Comparison of ENCODE assay signal across 23 mouse cellular contexts in genomic region chr12:109856336-109856735, GRCm38 (mm10).
DNase-seq lines count a peak whose midpoint lies in the region; ATAC-seq lines count a peak whose summit lies in the region.
"Had no signal": no experiment of that assay in that cellular context is flagged by ENCODE, and none has a peak within 500 bp of the region (broad histone marks: within the 10 kb centered on the region; RNA-seq: fewer than 3 reads in every experiment).

No protein-coding gene starts in this region.

- no peak overlapping the region for H3K9ac ChIP-seq in lung, embryonic 16.5 days (ENCODE audit: low read length)
- H3K9ac ChIP-seq: heart, embryonic 13.5 days; hindbrain, embryonic 12.5 days; liver, embryonic 12.5 days; lung, embryonic 15.5 days; midbrain, embryonic 12.5 days had no signal

- peak; percentile 74 for DNase-seq in heart, adult 11 months
- no peak for DNase-seq in heart, postnatal 4 days
- no peak for DNase-seq in lung, adult 18-20 months
- peak; percentile 77 for DNase-seq in adipocyte (ENCODE audit: low spot score)
- DNase-seq in adrenal gland, postnatal 25 days, result peak; percentile 23
- no peak for DNase-seq in layer of hippocampus, postnatal 36 days
- no peak for DNase-seq in urinary bladder, adult 18-20 months (ENCODE audit: low spot score in 2 of 2)
- DNase-seq: cerebellum, adult 8-10 months; gastrocnemius, postnatal 10 days; heart, postnatal 14 days; kidney, adult 2 months; thymus, postnatal 14 days had no signal

- H3K36me3 ChIP-seq in lung, embryonic 16.5 days (ENCODE audit: control insufficient read depth, insufficient read depth, low read length), result no peaks in the 10 kb centered on the region
- H3K36me3 ChIP-seq: embryonic facial prominence, embryonic 10.5 days; heart, embryonic 13.5 days; hindbrain, embryonic 12.5 days; limb, embryonic 10.5 days; liver, embryonic 12.5 days; lung, embryonic 15.5 days; midbrain, embryonic 12.5 days had no signal

- H3K27me3 ChIP-seq in lung, embryonic 16.5 days (ENCODE audit: control insufficient read depth, insufficient read depth, low read depth, low read length), result no peaks in the 10 kb centered on the region
- H3K27me3 ChIP-seq: heart, embryonic 13.5 days; hindbrain, embryonic 12.5 days; liver, embryonic 12.5 days; lung, embryonic 15.5 days; midbrain, embryonic 12.5 days had no signal

- no peaks in the 10 kb centered on the region for H3K9me3 ChIP-seq in lung, embryonic 16.5 days (ENCODE audit: control insufficient read depth, low read length)
- H3K9me3 ChIP-seq: embryonic facial prominence, embryonic 10.5 days; limb, embryonic 10.5 days; liver, embryonic 12.5 days; lung, embryonic 15.5 days; midbrain, embryonic 12.5 days had no signal

- no peak overlapping the region for H3K27ac ChIP-seq in lung, embryonic 16.5 days (ENCODE audit: low read length)
- H3K27ac ChIP-seq: embryonic facial prominence, embryonic 10.5 days; heart, embryonic 13.5 days; hindbrain, embryonic 12.5 days; kidney, postnatal 0 days; limb, embryonic 10.5 days; liver, embryonic 12.5 days; lung, embryonic 15.5 days; midbrain, embryonic 12.5 days had no signal

- H3K4me2 ChIP-seq in lung, embryonic 16.5 days (ENCODE audit: low read depth, low read length), result no peak overlapping the region
- H3K4me2 ChIP-seq: heart, embryonic 13.5 days; hindbrain, embryonic 12.5 days; liver, embryonic 12.5 days; lung, embryonic 15.5 days; midbrain, embryonic 12.5 days had no signal

- H3K4me1 ChIP-seq in lung, embryonic 16.5 days (replicated peaks; ENCODE audit: control insufficient read depth, insufficient read depth, low read length), result no peaks in the 10 kb centered on the region
- H3K4me1 ChIP-seq: heart, embryonic 13.5 days; hindbrain, embryonic 12.5 days; liver, embryonic 12.5 days had no signal

- ATAC-seq in lung, embryonic 16.5 days (ENCODE audit: low read depth), result peak; percentile 34; the same call in 1 of the 2 replicates
- ATAC-seq: activated CD4-positive, CD25-positive, alpha-beta regulatory T cell, adult 4 months; forebrain, embryonic 16.5 days; liver, embryonic 12.5 days had no signal

- no peak overlapping the region for H3K4me3 ChIP-seq in lung, embryonic 16.5 days (ENCODE audit: low read length)
- H3K4me3 ChIP-seq: embryonic facial prominence, embryonic 10.5 days; heart, embryonic 13.5 days; hindbrain, embryonic 12.5 days; limb, embryonic 10.5 days; liver, embryonic 12.5 days; lung, embryonic 15.5 days; midbrain, embryonic 12.5 days had no signal

- WGBS in lung, embryonic 16.5 days, result 72% methylated on average over 1 of the region's 1 CpGs

Comparison
In these comparisons a context has a peak if more than half of its experiments do, and no peak if none do; other contexts are left out.
1. DNase-seq: peak in heart, adult 11 months (single experiment), adipocyte (single experiment) and adrenal gland, postnatal 25 days (single experiment); none in heart, postnatal 4 days (single experiment), lung, adult 18-20 months (0 of 2), layer of hippocampus, postnatal 36 days (0 of 2) and urinary bladder, adult 18-20 months (0 of 2).